ENCODE assay signal across 8 mouse cellular contexts in the genomic region with DNA sequence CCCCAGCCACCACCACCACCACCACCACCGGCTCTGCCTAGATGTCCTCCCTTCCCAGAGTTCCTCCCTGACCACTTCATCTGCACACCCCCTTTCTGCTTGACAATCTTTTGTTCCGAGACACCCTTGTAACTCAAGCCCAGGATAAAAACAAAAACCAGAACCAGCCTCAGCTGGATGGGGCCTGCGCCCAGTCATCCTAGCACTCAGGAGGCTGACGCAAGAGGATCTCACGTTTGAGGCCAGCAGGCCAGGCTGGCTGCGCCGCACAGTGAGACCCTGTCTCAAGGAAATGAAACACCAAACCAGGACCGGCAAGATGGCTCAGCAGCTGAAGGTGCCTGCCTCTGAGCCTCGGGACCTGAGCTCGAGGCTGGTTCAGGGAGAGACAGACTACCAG. TPM values are rescaled to one million over a fixed set of nuclear protein-coding genes. Genes with fewer than 3 reads are reported as not detected.
DNase-seq lines count a peak whose midpoint lies in the region; ATAC-seq and TF ChIP-seq lines count a peak whose summit lies in the region.
"Had no signal": no experiment of that assay in that cellular context is flagged by ENCODE, and none has a peak within 500 bp of the region (broad histone marks: within the 10 kb centered on the region; RNA-seq: fewer than 3 reads in every experiment).

No protein-coding gene starts in this region.

- H3K4me2 ChIP-seq in kidney, embryonic 15.5 days: 0 out of 2 replicates have a peak overlapping the region, but pooled peaks have one; percentile 5
- peak overlapping the region; percentile 73 for H3K4me2 ChIP-seq in liver, embryonic 16.5 days (ENCODE audit: low read depth, low read length)
- H3K4me2 ChIP-seq in stomach, embryonic 15.5 days: peak overlapping the region; percentile 27; the same call in 1 of the 2 replicates

- H3K9me3 ChIP-seq in kidney, embryonic 15.5 days (replicated peaks): no peaks in the 10 kb centered on the region
- no peaks in the 10 kb centered on the region for H3K9me3 ChIP-seq in liver, embryonic 16.5 days (replicated peaks; ENCODE audit: control insufficient read depth, low read length)
- no peaks in the 10 kb centered on the region for H3K9me3 ChIP-seq in stomach, embryonic 15.5 days

- H3K27me3 ChIP-seq in kidney, embryonic 15.5 days: no peaks in the 10 kb centered on the region
- H3K27me3 ChIP-seq in liver, embryonic 16.5 days (ENCODE audit: control insufficient read depth, insufficient read depth, low read depth, low read length): no peaks in the 10 kb centered on the region
- no peaks in the 10 kb centered on the region for H3K27me3 ChIP-seq in stomach, embryonic 15.5 days (replicated peaks)

- 56% methylated on average over 10 of the region's 10 CpGs for WGBS in kidney, embryonic 15.5 days
- WGBS in liver, embryonic 16.5 days (ENCODE audit: insufficient replicate concordance): 37% methylated on average over 10 of the region's 10 CpGs
- WGBS in stomach, embryonic 15.5 days: 61% methylated on average over 10 of the region's 10 CpGs

- peaks cover 54% of the 10 kb centered on the region for H3K4me1 ChIP-seq in kidney, embryonic 15.5 days
- H3K4me1 ChIP-seq in bone marrow macrophage, adult 2 months (ENCODE audit: control insufficient read depth, insufficient read depth, low read length): peaks cover 41% of the 10 kb centered on the region
- peaks cover 65% of the 10 kb centered on the region for H3K4me1 ChIP-seq in liver, embryonic 16.5 days (ENCODE audit: control insufficient read depth, low read depth, low read length)
- peaks cover 34% of the 10 kb centered on the region for H3K4me1 ChIP-seq in stomach, embryonic 15.5 days

- no peak overlapping the region for H3K4me3 ChIP-seq in kidney, embryonic 15.5 days (replicated peaks)
- peak overlapping the region; percentile 22 for H3K4me3 ChIP-seq in bone marrow macrophage, adult 2 months (ENCODE audit: insufficient read depth, low read length)
- H3K4me3 ChIP-seq in liver, embryonic 16.5 days (ENCODE audit: low read depth, low read length): no peak overlapping the region
- H3K4me3 ChIP-seq in stomach, embryonic 15.5 days (replicated peaks): no peak overlapping the region

- TF ChIP-seq POLR2A in bone marrow macrophage, adult 2 months (IDR thresholded peaks at IDR 0.05; ENCODE audit: borderline replicate concordance, low read depth, low read length): no peak

- no peak for TF ChIP-seq CTCF in bone marrow macrophage, adult 2 months (IDR thresholded peaks at IDR 0.05; ENCODE audit: low read depth, low read length)

- H3K27ac ChIP-seq in kidney, embryonic 15.5 days: peak overlapping the region; percentile 49; the same call in 1 of the 2 replicates
- peak overlapping the region; percentile 23; the same call in 1 of the 2 replicates for H3K27ac ChIP-seq in bone marrow macrophage, adult 2 months (ENCODE audit: insufficient read depth, low read depth, low read length)
- H3K27ac ChIP-seq in liver, embryonic 16.5 days (ENCODE audit: low read length): peak overlapping the region; percentile 83
- H3K27ac ChIP-seq in stomach, embryonic 15.5 days: peak overlapping the region; percentile 72

- no peak for DNase-seq in kidney, postnatal 25 days
- no peak for DNase-seq in Muller cell, postnatal 12 days (ENCODE audit: inconsistent ontology term)
- DNase-seq in urinary bladder, postnatal 10 days (ENCODE audit: low spot score): no peak
- DNase-seq: adrenal gland, adult 2 months had no signal

- peaks cover 57% of the 10 kb centered on the region for H3K36me3 ChIP-seq in kidney, embryonic 15.5 days
- peaks cover 18% of the 10 kb centered on the region for H3K36me3 ChIP-seq in liver, embryonic 16.5 days (ENCODE audit: control insufficient read depth, insufficient read depth)
- H3K36me3 ChIP-seq in stomach, embryonic 15.5 days: peaks cover 27% of the 10 kb centered on the region

- ATAC-seq in kidney, embryonic 15.5 days (replicated peaks; ENCODE audit: low FRiP score): no peak
- ATAC-seq in liver, embryonic 16.5 days (ENCODE audit: low read depth): no peak
- no peak for ATAC-seq in stomach, embryonic 15.5 days (ENCODE audit: insufficient read depth, low FRiP score, low read depth)

- no peak overlapping the region for H3K9ac ChIP-seq in kidney, embryonic 15.5 days
- 0 out of 2 replicates have a peak overlapping the region, but pooled peaks have one; percentile 1 for H3K9ac ChIP-seq in liver, embryonic 16.5 days (ENCODE audit: low read depth, low read length)
- no peak overlapping the region; the same call in 1 of the 2 replicates for H3K9ac ChIP-seq in stomach, embryonic 15.5 days

RNA-seq across cellular contexts. Expression of gene Vasp, which starts 4.6 kb away (rescaled TPM):
- polyA plus RNA-seq in kidney, embryonic 15.5 days (2015; fragmentation: Nextera tagmentation; extraction: Ambion mirVana): 87.4 and 89.8 TPM in 2 replicates
- 178 and 187 TPM in 2 replicates for polyA plus RNA-seq in bone marrow macrophage, adult 2 months (2012; ENCODE audit: insufficient read depth, insufficient read length, missing spikeins)
- 32.8 and 33.0 TPM in 2 replicates for polyA plus RNA-seq in liver, embryonic 16.5 days (2015; fragmentation: Nextera tagmentation; extraction: Ambion mirVana)
- polyA plus RNA-seq in stomach, embryonic 15.5 days (2015; fragmentation: Nextera tagmentation; extraction: Ambion mirVana): 106 and 111 TPM in 2 replicates

RNA-seq across cellular contexts. Expression of gene Ppm1n, which starts 12.8 kb away (rescaled TPM):
- 0.13 TPM in 1 of 2 replicates, not detected in the other for polyA plus RNA-seq in kidney, embryonic 15.5 days (2015; fragmentation: Nextera tagmentation; extraction: Ambion mirVana)
- polyA plus RNA-seq in bone marrow macrophage, adult 2 months (2012; ENCODE audit: insufficient read depth, insufficient read length, missing spikeins): 0.93 and 4.2 TPM in 2 replicates
- polyA plus RNA-seq in liver, embryonic 16.5 days (2015; fragmentation: Nextera tagmentation; extraction: Ambion mirVana): 0.11 TPM in 1 of 2 replicates, not detected in the other
- polyA plus RNA-seq in stomach, embryonic 15.5 days (2015; fragmentation: Nextera tagmentation; extraction: Ambion mirVana): 0.21 and 0.33 TPM in 2 replicates

RNA-seq across cellular contexts. Expression of gene Rtn2, which starts 15.4 kb away (rescaled TPM):
- 8.3 and 9.2 TPM in 2 replicates for polyA plus RNA-seq in kidney, embryonic 15.5 days (2015; fragmentation: Nextera tagmentation; extraction: Ambion mirVana)
- polyA plus RNA-seq in bone marrow macrophage, adult 2 months (2012; ENCODE audit: insufficient read depth, insufficient read length, missing spikeins): 1.4 and 2.0 TPM in 2 replicates
- 2.9 and 4.1 TPM in 2 replicates for polyA plus RNA-seq in liver, embryonic 16.5 days (2015; fragmentation: Nextera tagmentation; extraction: Ambion mirVana)
- polyA plus RNA-seq in stomach, embryonic 15.5 days (2015; fragmentation: Nextera tagmentation; extraction: Ambion mirVana): 10.6 and 13.9 TPM in 2 replicates

RNA-seq across cellular contexts. Expression of gene Opa3, which starts 38.9 kb away (rescaled TPM):
- polyA plus RNA-seq in kidney, embryonic 15.5 days (2015; fragmentation: Nextera tagmentation; extraction: Ambion mirVana): 38.8 and 40.5 TPM in 2 replicates
- polyA plus RNA-seq in bone marrow macrophage, adult 2 months (2012; ENCODE audit: insufficient read depth, insufficient read length, missing spikeins): 20.0 and 22.0 TPM in 2 replicates
- 13.2 and 14.3 TPM in 2 replicates for polyA plus RNA-seq in liver, embryonic 16.5 days (2015; fragmentation: Nextera tagmentation; extraction: Ambion mirVana)
- 32.3 and 34.5 TPM in 2 replicates for polyA plus RNA-seq in stomach, embryonic 15.5 days (2015; fragmentation: Nextera tagmentation; extraction: Ambion mirVana)

RNA-seq across cellular contexts. Expression of gene Fosb, which starts 42.8 kb away (rescaled TPM):
- 0.09 and 0.26 TPM in 2 replicates for polyA plus RNA-seq in kidney, embryonic 15.5 days (2015; fragmentation: Nextera tagmentation; extraction: Ambion mirVana)
- 0.68 TPM in 1 of 2 replicates, not detected in the other for polyA plus RNA-seq in bone marrow macrophage, adult 2 months (2012; ENCODE audit: insufficient read depth, insufficient read length, missing spikeins)
- not detected in 2 replicates for polyA plus RNA-seq in liver, embryonic 16.5 days (2015; fragmentation: Nextera tagmentation; extraction: Ambion mirVana)
- polyA plus RNA-seq in stomach, embryonic 15.5 days (2015; fragmentation: Nextera tagmentation; extraction: Ambion mirVana): 0.12 and 0.17 TPM in 2 replicates

Comparison
In these comparisons a context has a peak if more than half of its experiments do, and no peak if none do; other contexts are left out.
1. H3K27ac ChIP-seq: peak in every context shown above with its lines; median percentile 83 in liver, embryonic 16.5 days; 72 in stomach, embryonic 15.5 days; 49 in kidney, embryonic 15.5 days; 23 in bone marrow macrophage, adult 2 months.
2. H3K4me2 ChIP-seq: peak in every context shown above with its lines; median percentile 73 in liver, embryonic 16.5 days; 27 in stomach, embryonic 15.5 days; 5 in kidney, embryonic 15.5 days.